Mouse (Mus musculus): ENCODE results near the gene Tnp2. TPM values are rescaled to one million over a fixed set of nuclear protein-coding genes. Genes with fewer than 3 reads are reported as not detected.

Tnp2 gene
- polyA plus RNA-seq, 1 experiment = not detected

DNA sequence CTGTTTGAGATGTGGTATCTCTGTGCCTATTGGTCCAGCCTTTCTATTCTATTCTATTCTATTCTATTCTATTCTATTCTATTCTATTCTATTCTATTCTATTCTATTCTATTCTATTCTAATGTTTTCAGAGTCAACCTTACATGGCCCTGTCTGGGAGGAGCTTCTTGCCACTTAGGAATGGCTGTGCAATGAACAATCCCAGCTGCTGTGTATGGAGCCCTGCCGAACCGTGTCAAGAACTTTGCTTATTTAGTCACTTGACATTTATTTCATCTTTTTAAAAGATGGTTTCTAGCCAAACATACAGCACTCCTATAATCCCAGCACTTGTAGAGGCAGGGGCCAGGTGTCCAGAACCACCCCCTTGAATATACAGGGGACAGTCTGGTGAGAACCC, 24.1 kb downstream of the Tnp2 start:
- Histone ChIP-seq H3K36me3 (ENCODE audit: control insufficient read depth) (no peaks in the 10 kb centered on the region), H3K4me1 (ENCODE audit: control insufficient read depth) (peaks cover 5% of the 10 kb centered on the region), H3K4me3 (replicated peaks) (no peak overlapping the region), H3K27me3 (ENCODE audit: control insufficient read depth) (peaks cover 8% of the 10 kb centered on the region; the same call in 1 of the 2 replicates), H3K9me3 (ENCODE audit: control insufficient read depth, low read length) (no peaks in the 10 kb centered on the region)
- TF ChIP-seq TAL1 (IDR thresholded peaks at IDR 0.05; ENCODE audit: low read length) (no peak), GATA1 (IDR thresholded peaks at IDR 0.05; ENCODE audit: low read length) (no peak)

DNA sequence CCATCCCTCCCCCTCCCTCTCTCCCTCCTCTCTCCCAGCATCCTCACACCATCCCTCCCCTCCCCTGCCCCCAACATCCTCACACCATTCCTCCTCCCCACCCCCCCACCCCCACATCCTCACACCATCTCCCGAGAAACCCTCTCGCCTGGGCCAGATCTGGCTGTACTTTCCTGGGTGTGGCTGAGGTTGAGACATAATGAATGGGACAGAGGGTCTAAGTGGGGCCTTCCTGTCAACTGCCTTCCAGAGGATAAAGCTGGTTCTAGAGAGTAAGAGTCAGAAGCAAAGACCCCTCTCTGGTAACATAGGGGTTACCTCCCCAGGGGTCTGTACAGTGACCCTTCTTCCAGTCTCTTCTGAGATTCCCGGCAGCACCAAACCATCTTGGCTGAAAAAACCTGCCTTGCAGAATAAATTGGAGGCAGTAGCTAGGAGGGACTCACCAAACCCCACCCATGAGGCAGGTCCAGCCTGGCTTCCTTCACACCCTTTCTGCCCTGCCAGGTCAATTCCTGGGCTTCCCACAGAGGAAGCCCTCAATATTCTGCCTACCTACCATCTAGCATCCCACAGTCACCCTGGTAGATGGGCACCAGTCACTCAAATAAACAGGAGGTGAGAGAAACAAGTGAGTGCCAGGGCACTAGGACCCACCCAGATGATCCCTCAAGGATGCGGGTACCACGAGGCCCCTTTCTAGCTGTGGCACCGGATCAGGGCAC, 24.8 kb downstream of the Tnp2 start:
- H3K4me1 ChIP-seq (ENCODE audit: control insufficient read depth) = peaks cover 3% of the 10 kb centered on the region
- peaks cover 6% of the 10 kb centered on the region; the same call in 1 of the 2 replicates for H3K27me3 ChIP-seq (ENCODE audit: control insufficient read depth)
- TF ChIP-seq TAL1 (IDR thresholded peaks at IDR 0.05; ENCODE audit: low read length) (no peak), GATA1 (IDR thresholded peaks at IDR 0.05; ENCODE audit: low read length) (no peak)

DNA sequence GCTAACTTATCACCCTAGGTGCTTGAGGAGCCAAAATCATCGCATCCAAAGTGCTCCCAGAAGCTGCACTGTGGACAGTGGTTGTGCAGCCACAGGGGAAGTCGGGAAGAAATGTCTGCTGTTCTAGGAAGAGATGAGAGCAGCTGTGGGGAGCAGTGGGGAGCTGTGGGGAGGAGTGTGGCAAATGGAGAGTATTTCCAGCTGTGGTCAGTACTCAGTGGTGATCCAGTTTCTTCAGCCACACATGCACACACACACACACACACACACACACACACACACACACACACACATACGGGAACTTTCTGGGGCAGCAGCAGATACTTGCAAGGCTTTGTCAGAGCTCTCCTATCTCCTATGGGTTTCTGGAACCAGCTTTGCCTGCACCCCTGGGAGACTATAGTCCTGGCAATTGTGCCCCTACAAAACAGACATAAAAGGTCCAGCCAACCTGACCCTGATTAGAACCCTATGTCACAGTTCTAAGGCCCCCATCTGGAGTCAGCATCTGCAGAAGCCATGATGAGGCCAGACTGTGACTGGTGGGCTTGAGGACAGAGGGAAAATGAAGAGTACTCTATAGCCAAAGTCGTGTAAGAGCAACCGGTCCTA, 25.8 kb downstream of the Tnp2 start:
- TF ChIP-seq TAL1 (IDR thresholded peaks at IDR 0.05; ENCODE audit: low read length) (no peak), GATA1 (IDR thresholded peaks at IDR 0.05; ENCODE audit: low read length) (no peak)
- peaks cover 2% of the 10 kb centered on the region; the same call in 1 of the 2 replicates for H3K27me3 ChIP-seq (ENCODE audit: control insufficient read depth)
- H3K4me1 ChIP-seq (ENCODE audit: control insufficient read depth) = no peaks in the 10 kb centered on the region
- H3K9me3 ChIP-seq (ENCODE audit: control insufficient read depth, low read length) = no peaks in the 10 kb centered on the region
- no peak overlapping the region for H3K4me3 ChIP-seq (replicated peaks)
- H3K36me3 ChIP-seq (ENCODE audit: control insufficient read depth) = no peaks in the 10 kb centered on the region

More for the DNA sequence above, 24.8 kb downstream of the Tnp2 start:
- Histone ChIP-seq H3K4me3 (replicated peaks) (no peak overlapping the region), H3K36me3 (ENCODE audit: control insufficient read depth) (no peaks in the 10 kb centered on the region), H3K9me3 (ENCODE audit: control insufficient read depth, low read length) (no peaks in the 10 kb centered on the region)

DNA sequence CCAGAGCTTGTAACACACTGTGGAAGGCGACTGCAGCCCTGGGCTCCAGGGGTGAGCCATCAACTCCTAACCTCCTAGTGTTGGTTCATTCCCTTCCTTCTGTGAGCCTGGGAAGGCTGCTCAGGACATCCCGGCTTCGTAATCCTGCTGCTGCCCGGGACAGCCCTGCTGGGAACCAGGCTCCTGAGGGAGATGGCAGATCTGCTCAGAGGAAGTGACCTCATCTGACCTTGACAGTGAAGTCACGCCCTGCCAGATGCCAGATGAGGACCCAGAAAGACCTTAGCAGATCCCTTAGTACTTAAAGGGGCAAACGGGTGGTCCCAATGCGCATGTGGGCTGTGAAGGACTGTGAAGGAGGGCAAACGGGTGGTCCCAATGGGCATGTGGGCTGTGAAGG, 27.3 kb downstream of the Tnp2 start:
- Histone ChIP-seq H3K4me1 (ENCODE audit: control insufficient read depth) (no peaks in the 10 kb centered on the region), H3K4me3 (replicated peaks) (no peak overlapping the region), H3K36me3 (ENCODE audit: control insufficient read depth) (no peaks in the 10 kb centered on the region), H3K27me3 (ENCODE audit: control insufficient read depth) (peaks cover 2% of the 10 kb centered on the region; the same call in 1 of the 2 replicates), H3K9me3 (ENCODE audit: control insufficient read depth, low read length) (no peaks in the 10 kb centered on the region)
- TF ChIP-seq GATA1 (IDR thresholded peaks at IDR 0.05; ENCODE audit: low read length) (no peak), TAL1 (IDR thresholded peaks at IDR 0.05; ENCODE audit: low read length) (no peak)

DNA sequence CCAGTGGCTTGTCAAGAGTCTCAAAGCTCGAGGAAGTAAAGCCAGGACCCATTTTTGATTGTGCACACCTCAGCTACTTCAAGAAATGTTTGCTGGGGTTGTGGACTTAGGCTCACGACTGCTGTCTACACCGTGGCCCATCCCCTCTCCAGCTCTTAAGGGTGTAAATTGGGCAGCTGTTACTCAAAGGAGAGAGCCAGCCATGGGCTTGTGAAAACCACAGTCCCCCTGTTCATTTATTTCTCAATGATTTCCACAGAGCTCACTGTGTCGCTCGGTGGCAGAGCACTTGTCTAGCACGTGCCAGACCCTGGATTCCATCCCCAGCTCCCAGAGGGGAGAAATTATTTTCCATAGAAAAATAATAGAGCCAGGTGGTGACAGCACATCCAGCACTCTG, 32.3 kb downstream of the Tnp2 start:
- H3K36me3 ChIP-seq (ENCODE audit: control insufficient read depth) = no peaks in the 10 kb centered on the region
- no peak overlapping the region for H3K4me3 ChIP-seq (replicated peaks)
- no peaks in the 10 kb centered on the region for H3K4me1 ChIP-seq (ENCODE audit: control insufficient read depth)
- no peak for TF ChIP-seq GATA1 (IDR thresholded peaks at IDR 0.05; ENCODE audit: low read length)
- no peak for TF ChIP-seq TAL1 (IDR thresholded peaks at IDR 0.05; ENCODE audit: low read length)
- no peaks in the 10 kb centered on the region for H3K27me3 ChIP-seq (ENCODE audit: control insufficient read depth)
- H3K9me3 ChIP-seq (ENCODE audit: control insufficient read depth, low read length) = no peaks in the 10 kb centered on the region

DNA sequence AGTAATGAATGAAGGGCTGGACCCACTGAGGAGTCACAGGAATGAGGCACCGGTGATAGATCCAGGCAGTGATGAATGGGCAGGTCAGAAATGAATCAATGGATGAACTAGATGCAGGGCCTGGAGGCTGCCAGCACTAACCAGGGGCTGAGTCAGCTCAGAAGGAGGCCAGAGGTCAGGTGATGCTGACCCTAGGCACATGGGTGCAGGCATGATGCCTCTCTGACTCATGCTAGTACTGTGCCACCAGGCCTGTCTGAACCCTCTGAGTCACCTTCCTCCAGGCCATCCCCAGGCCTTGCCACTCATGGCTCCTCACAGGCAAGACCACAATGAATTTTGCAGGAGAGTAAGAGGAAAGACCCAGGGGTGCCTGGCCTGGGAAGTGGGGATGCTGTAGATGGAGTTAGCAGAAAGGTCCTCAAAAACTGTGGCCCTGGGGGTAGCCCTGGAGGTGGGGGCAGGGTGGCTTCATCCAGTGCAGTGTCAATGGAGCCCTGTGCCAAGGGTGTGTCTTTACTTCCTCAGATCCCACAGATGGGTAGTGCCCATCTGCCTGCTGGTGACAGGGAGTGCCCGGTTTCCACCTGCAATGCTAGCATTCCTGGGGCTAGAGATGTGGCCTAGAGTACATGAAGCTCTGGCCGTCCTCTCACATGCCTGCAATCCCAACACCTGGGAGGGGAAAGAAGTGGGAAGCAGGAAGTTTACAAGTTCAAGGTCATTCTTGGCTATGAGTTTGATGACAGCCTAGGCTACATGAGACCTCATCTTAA, 33.8 kb downstream of the Tnp2 start:
- no peaks in the 10 kb centered on the region for H3K9me3 ChIP-seq (ENCODE audit: control insufficient read depth, low read length)
- H3K4me3 ChIP-seq (replicated peaks) = no peak overlapping the region
- no peaks in the 10 kb centered on the region for H3K4me1 ChIP-seq (ENCODE audit: control insufficient read depth)
- H3K27me3 ChIP-seq (ENCODE audit: control insufficient read depth) = no peaks in the 10 kb centered on the region
- no peaks in the 10 kb centered on the region for H3K36me3 ChIP-seq (ENCODE audit: control insufficient read depth)
- TF ChIP-seq TAL1 (IDR thresholded peaks at IDR 0.05; ENCODE audit: low read length) = no peak
- TF ChIP-seq GATA1 (IDR thresholded peaks at IDR 0.05; ENCODE audit: low read length) = no peak

DNA sequence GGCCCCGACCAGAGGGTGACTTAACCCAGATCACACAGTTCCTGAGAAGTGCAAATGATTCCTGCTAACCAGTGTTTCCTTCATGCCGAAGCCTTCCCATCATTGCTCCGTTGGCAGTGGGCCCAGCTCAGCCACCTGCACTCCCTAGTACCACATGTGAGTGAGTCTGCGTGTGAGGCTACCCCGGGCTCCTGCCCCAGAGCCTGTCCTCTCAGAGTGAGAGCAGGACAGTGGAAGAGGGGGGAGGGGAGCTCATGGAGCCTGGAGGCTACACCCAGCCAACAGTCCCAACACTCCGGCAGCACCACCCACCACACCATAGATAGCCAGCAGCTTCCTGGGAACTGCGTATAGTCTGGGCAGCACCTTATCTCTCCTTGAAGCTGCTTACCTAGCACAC, 38.6 kb downstream of the Tnp2 start:
- Histone ChIP-seq H3K9me3 (ENCODE audit: control insufficient read depth, low read length) (no peaks in the 10 kb centered on the region), H3K27me3 (ENCODE audit: control insufficient read depth) (no peaks in the 10 kb centered on the region), H3K4me3 (replicated peaks) (no peak overlapping the region), H3K36me3 (ENCODE audit: control insufficient read depth) (no peaks in the 10 kb centered on the region), H3K4me1 (ENCODE audit: control insufficient read depth) (no peaks in the 10 kb centered on the region)
- TF ChIP-seq GATA1 (IDR thresholded peaks at IDR 0.05; ENCODE audit: low read length) (no peak), TAL1 (IDR thresholded peaks at IDR 0.05; ENCODE audit: low read length) (no peak)

DNA sequence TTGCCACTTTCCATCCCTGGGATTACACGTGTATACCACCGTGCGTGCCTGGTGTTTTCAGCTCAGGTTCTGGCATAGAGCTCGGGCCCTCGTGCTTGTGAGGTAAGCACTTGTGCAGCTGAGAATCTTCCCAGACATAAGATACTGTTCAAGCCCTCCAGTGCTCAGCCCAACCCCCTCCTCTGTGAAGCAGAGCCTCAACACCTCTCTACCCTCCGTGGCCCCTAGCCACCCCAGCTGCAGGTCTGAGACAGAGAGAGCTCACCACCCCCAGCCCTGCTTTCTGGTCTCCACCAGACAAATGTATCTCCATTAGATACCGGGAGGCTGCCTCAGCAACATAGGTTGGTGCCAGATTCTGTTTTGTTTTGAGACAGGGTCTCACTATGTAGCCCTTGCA, 39.2 kb downstream of the Tnp2 start:
- Histone ChIP-seq H3K4me1 (ENCODE audit: control insufficient read depth) (no peaks in the 10 kb centered on the region), H3K4me3 (replicated peaks) (no peak overlapping the region), H3K27me3 (ENCODE audit: control insufficient read depth) (no peaks in the 10 kb centered on the region), H3K9me3 (ENCODE audit: control insufficient read depth, low read length) (no peaks in the 10 kb centered on the region), H3K36me3 (ENCODE audit: control insufficient read depth) (no peaks in the 10 kb centered on the region)
- TF ChIP-seq TAL1 (IDR thresholded peaks at IDR 0.05; ENCODE audit: low read length) (no peak), GATA1 (IDR thresholded peaks at IDR 0.05; ENCODE audit: low read length) (no peak)

DNA sequence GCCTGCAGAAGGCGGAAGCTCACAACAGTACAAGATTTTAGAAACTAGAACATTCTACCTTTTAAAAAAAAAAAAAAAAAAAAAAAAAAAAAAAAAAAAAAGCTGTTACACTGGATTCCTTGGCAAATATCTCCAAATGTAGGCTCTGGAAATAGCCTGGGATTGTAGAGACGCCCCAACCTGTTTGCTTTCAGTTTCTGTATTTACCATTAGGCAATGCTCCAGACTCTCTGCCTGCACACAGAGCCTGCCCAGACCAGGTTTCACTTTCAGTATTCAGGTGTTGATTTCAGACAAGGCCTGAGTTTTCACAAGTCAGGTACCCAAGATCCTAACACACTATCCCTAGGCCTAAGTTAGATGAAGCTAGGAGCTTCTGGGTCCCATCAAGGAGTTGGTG, 47.4 kb downstream of the Tnp2 start:
- peaks cover 2% of the 10 kb centered on the region; the same call in 1 of the 2 replicates for H3K4me1 ChIP-seq (ENCODE audit: control insufficient read depth)
- no peaks in the 10 kb centered on the region for H3K9me3 ChIP-seq (ENCODE audit: control insufficient read depth, low read length)
- no peak overlapping the region for H3K4me3 ChIP-seq (replicated peaks)
- peaks cover 5% of the 10 kb centered on the region; the same call in 1 of the 2 replicates for H3K36me3 ChIP-seq (ENCODE audit: control insufficient read depth)
- TF ChIP-seq TAL1 (IDR thresholded peaks at IDR 0.05; ENCODE audit: low read length) (no peak), GATA1 (IDR thresholded peaks at IDR 0.05; ENCODE audit: low read length) (no peak)
- H3K27me3 ChIP-seq (ENCODE audit: control insufficient read depth) = no peaks in the 10 kb centered on the region

Data from erythroblast, embryonic 14.5 days (primary cell).